Mouse (Mus musculus) liver (tissue): ENCODE measurements at regions not wholly inside any gene's neighbourhood (a gene's known extent, or its start where the extent isn't known, plus 50 kb on each side); places are given as distances from the start of the nearest gene placed in this dataset.

ENCODE experiments used
- DNase-seq: peaks from one replicate; pipeline ENCODE4 v3.0.0-alpha.2; 2020; ENCODE audit warnings: mixed read lengths

DNA sequence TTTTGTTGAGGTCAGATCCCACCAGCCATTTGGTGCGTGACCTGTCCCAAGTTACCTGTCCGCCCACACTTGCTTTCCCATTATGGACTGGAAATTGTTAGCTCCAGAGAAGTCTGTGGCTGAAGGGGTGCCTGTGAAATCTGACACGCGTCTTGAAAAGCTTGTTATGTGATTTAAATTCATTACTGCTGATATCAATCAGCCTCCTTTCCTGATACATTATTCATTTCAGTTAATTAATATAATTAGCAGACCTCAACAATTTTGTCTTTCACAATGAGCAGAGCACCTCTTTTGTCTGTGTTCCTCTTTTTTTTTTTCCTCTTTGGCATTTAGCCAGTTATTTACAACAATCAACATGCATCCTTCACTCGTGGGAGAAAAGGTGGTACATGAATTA lies 58.6 kb upstream of the Grip1 start:
- DNase-seq = no peak

DNA sequence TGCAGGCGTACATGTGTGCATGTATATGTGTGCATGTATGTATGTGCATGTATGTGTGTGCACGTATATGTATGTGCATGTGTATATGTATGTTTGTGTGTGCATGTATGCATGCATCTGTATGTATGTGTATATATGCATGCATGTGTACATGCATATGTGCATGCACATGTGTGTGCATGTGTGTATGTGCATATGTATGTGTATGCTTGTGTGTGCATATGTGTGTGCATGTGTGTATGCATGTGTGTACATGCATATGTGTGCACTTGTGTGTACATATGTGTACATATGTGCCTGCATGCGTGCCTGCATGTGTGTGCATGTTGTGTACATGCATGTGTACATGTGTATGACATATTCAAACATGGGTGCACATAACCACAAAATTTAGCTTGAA lies 65.7 kb upstream of the Grip1 start:
- DNase-seq = no peak

DNA sequence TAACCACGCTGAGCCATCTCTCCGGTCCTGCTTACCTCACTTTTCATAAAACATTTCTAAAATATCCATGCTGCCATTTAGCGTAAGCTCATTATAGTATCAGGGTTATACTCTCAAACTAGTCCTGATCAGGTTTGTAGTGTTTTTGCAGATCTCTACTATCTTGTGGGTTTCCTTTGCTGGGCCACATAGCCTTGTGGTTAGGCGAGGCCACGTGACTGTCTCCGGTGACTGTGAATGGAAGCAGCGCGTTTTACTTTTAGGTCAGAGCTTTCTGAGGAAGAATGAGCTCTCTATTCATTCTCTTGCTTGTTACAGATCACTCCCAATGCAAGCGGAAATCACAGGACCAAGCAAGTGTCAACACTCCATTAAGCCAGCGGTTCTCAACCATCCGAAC lies 71.4 kb upstream of the Grip1 start:
- no peak for DNase-seq

DNA sequence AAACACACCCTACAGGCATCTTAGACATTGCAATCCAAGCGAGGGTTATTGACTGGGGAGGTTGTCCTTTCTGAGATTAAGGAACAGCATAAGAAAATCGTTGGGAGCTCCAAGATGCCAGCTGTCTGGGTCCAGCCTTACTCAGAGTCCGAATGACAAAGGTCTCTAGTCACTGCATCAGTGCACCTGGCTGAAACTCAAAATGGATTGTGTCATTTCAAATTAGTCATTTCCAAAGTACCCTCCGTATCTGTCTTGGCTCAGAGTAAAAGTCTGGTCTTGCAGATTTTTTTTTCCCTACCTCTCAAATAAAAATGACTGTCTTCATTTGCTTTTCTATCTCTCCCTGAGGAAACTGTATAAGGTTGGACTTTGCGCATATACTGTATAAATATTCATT lies 85.1 kb upstream of the Grip1 start:
- DNase-seq = no peak

DNA sequence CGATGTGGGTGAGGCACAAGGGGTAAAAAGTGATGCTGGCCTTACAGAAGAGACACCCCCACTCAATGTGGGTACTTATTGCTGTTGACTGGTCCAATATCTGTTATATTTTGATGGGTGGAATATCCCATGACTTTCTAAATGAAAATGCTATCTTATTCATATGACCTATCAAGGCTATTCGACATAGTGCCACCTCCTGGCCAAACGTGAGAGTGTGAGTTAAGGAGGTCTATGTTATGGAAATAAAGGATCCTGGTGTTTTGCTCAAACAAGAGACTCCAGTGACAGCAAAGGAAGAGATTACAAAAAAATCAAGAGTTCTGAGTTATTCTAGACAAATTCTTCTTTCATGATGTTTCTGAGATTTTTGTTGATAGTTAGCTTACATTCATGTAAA lies 90.0 kb upstream of the Grip1 start:
- peak; percentile 13 for DNase-seq

DNA sequence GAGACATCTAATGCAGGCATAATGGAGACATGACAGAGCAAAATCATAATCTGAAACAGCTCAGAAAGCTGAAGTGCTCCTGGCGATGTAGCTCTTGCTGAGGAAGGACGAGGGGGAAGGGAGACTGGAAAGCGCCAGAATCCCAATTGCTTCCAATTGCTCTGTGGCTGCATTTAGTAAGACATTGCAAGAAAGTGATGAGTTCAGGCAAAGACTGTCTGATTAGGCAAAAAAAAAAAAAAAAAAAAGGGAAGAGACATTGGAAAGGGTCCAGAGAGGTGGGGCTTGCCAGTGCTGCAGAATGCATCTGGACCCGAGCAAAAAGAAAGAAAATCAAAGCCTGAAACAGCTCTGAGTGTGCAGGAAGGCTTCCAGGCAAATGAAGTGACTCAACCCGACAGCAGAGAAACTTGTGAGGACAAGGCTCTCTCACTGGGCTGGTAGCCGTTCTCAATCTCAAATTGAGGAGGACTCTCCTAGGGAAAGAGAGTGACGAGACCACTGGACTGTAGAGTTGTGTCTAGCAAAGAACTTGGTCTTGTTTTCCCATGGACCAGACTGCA lies 94.8 kb upstream of the Grip1 start:
- DNase-seq = no peak

DNA sequence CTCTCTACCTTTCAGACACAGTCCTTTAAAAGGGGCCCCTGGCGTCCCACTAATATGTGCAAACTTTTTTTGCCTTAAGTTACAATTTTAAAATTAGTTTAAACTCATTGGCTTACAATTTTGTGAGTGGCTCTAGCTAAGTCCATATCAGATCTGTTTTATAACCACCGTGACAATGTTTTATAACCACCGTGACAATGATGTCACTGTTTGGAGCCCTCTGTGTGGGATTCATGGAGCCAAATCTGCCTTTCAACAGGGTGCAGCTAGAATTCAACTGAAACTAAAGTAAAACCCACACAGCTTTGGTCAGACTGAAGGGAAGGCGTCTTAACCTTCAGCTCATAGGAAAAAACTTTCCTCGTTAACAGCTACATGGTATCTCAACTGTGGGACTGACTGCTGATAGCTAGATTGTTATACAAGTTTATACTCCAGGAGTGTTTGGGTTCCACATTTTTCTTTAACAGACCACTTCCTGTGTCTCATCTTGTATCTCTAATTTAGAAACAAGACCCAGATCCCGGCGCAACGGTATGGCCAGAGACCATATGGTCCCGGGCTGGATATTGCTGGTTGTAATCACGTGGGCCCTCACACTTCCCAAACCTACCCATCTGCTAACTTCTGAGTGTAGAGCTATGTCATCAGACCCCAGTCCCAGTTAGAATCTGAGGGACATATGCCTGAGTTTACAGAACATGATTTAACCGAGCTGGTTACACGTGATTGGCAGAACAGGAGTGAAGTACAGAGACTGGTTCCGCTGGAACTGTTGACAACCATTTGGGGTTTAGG lies 102.7 kb upstream of the Cand1 start:
- DNase-seq = no peak

DNA sequence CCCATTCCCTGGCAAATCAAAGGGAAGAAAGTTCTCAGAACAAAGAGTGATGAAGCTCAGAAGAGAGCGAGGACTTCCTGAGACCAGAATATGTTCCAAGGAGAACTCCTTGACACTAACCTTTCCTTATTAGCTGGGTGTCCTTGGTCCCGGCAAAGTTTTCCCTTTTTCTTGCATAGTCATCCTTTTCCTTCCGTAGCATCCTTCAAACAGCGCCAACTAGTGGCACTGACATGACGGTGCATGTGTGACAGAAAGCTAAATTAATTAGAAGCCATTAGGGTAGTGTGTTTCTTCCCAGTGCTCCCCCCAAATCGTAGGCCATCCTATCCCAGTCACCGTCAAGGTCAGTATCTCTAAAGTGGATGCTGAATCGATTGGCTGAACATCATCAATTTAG lies 100.5 kb upstream of the Cand1 start:
- no peak for DNase-seq

DNA sequence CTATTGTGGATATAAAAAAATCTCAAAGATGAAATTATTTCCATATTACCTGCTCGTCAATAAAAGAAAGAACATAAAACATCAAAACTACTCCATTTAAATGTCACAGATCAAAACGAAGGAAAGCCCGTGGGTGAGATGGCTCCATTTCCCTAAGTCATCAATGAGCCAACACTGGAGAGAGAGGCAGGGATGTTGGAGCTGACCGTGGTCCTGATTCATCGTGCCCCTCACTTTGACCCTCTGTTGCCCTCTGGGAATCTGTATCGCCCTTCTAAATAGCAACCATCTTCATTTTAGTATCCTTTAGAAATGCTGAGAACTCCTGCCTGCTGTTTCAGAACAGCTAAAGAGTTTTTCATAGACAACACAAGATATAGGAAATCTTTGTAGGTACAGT lies 87.1 kb upstream of the Cand1 start:
- DNase-seq = no peak

DNA sequence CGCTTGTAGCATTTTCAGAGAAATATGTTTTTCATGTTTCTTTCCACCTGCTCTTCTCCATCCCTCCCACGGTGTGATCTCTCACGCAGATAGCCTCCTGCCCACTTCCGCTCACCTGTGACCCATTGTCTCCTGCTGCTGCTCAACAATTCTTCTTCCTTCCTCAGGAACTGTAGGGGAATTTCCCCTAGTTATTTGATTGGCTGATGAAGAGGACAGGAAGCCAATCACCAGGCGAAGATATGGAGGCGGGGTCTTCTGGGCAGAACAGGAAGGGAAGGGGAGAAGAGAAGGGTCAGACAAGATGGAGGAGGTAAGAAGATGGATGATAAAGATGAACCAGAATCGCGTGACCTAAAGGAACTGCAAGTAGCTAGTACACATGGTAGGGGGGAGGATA lies 80.1 kb upstream of the Cand1 start:
- no peak for DNase-seq

DNA sequence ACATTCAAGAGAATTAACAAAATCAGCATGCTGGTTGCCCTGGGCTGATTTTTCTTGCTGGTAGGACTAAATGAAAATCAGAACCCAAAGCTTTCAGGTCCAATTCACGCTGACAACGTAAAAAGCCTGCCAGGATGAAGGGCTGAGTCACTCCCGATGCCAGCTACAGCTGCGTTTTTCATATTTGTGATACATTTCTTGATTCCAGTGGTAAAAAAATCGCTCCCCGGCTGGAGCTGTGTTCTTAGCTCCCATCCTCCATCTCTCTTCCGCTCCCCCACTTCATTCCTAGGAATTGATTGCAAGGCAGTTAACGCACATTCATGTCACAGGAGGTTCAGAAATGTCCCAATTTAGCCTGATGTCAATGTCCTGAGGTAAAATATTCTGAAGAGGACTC lies 78.6 kb upstream of the Cand1 start:
- DNase-seq = no peak

DNA sequence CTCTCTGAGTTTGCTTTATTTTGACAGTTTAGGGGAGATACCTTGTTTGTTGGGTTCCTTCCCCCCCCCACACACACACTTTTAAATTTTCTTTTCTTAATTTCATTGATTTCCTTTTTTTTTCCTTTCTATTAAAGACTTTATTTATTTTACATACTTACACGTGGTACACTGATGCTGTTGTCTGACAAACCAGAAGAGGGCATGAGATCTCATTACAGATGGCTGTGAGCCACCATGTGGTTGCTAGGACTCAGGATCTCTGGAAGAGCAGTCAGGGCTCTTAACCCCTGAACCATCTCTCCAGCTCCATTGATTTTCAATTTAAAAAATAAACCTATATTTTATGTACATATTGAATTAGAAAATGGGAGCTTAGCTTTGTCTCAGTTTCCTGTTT lies 71.7 kb upstream of the Cand1 start:
- DNase-seq = no peak

DNA sequence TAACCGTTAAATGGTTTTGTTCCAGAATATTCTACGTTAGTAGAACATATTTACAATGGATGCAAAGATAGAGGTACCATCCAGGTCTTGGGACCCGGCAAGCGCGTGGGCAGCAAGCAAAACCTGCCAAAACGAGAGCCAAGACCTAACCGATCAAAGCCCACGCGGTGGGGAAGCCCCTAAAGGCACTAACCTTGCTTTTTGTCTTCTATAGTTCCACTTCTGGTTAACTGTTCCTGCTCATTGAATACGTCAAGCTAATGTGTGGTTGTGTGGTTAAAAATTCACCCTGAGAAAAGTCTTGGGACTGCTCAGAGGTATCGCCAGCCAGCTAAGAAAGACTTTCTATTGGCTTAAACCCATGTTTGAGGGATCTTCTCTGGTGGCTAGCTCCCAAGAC lies 55.9 kb upstream of the Cand1 start:
- DNase-seq = no peak

DNA sequence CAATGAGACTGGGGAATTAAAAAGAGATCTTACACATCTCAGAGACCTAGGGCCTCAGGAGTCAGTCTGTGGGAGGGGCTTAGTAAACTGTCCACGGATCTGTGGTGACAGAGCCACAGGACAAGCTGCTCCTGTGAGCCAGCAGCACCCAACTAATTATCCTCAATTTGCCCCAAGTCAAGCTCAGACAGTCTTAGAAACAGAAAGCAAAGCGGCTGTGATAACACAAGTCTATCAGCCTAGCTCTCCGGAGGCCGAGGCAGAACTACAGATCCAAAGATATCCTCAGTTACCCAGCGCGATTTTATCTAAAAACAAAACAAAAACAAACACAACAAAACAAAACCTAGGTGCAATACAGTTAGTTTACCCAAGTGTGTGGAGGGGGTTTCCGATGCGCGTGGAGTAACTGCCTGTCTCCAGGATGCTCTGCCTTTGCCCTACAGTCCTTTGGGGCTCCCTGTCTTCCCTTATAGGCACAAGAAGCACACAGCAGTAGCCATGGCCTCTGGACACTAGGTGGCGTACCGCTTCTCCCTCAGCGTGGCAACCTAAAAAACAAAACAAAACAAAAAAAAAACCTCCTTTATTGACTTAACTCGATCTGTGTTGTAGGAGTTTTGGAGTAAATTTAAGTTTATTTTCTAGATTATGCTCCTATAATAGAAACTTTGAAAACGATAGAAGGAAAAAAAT lies 54.7 kb upstream of the Cand1 start:
- DNase-seq = peak; percentile 6

DNA sequence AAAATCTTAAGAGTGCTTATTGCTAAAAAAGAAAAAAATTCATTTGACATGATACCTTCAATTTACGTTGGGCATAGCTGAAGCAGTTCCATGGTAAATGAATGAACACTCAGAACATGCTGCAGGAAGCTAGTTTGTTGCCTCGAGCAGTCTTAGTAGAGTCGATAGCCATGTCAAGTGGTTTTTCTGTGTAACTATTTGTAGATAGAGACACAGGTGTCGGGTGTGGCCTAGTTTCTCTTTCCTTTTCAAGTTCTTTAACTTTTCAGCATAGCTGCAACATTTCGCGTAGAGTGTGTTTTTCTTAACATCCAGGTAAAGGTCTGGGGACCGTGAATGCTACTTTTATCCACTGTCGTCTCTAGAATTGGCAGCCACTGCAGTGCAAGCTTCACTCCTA lies 53.5 kb upstream of the Cand1 start:
- DNase-seq = no peak
